In the genomic region with DNA sequence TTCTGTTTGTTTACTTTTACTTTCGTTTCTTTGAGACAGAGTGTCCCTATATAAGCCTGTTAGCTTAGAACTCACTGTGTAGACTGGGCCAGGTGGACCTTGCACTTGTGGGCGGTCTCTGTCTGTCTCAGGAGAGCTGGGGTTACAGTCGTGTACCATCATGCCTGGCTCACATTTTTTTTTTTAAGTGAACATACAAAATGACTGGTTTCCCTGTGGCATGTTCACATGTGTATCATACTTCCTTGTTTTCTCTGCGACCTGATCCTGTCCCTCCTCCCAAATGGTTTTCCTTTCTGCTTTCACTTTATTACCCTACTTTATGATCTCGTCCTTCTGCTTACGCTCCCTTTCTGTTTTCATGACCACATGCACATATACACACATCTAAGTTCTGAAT, we compare ENCODE assay signal across 12 mouse cellular contexts. TPM values are rescaled to one million over a fixed set of nuclear protein-coding genes. Genes with fewer than 3 reads are reported as not detected.
DNase-seq lines count a peak whose midpoint lies in the region; ATAC-seq and TF ChIP-seq lines count a peak whose summit lies in the region.
"Had no signal": no experiment of that assay in that cellular context is flagged by ENCODE, and none has a peak within 500 bp of the region (broad histone marks: within the 10 kb centered on the region; RNA-seq: fewer than 3 reads in every experiment).

No protein-coding gene starts in this region.

- no peaks in the 10 kb centered on the region for H3K9me3 ChIP-seq in G1E (replicated peaks)
- no peaks in the 10 kb centered on the region for H3K9me3 ChIP-seq in forebrain, embryonic 11.5 days (ENCODE audit: control insufficient read depth, low read length)
- H3K9me3 ChIP-seq: heart, embryonic 12.5 days; hindbrain, embryonic 15.5 days had no signal

- H3K27me3 ChIP-seq in G1E (ENCODE audit: insufficient read depth, low read length) = no peaks in the 10 kb centered on the region
- no peaks in the 10 kb centered on the region for H3K27me3 ChIP-seq in forebrain, embryonic 11.5 days (ENCODE audit: control insufficient read depth, insufficient read depth, low read length)
- H3K27me3 ChIP-seq: heart, embryonic 12.5 days; hindbrain, embryonic 15.5 days had no signal

- no peak for ATAC-seq in G1E (ENCODE audit: extremely low read depth, insufficient number of reproducible peaks, low FRiP score, poor library complexity, severe bottlenecking)
- ATAC-seq in megakaryocyte progenitor cell, adult 5-6 weeks (replicated peaks; ENCODE audit: poor library complexity) = peak; percentile 66
- ATAC-seq in forebrain, embryonic 11.5 days (replicated peaks; ENCODE audit: low FRiP score) = no peak

- H3K4me1 ChIP-seq in G1E (ENCODE audit: insufficient read depth, low read depth, low read length) = peaks cover 39% of the 10 kb centered on the region
- peaks cover 14% of the 10 kb centered on the region for H3K4me1 ChIP-seq in forebrain, embryonic 11.5 days (replicated peaks; ENCODE audit: control insufficient read depth, insufficient read depth, low read length)

- peak overlapping the region; percentile 39; the same call in 1 of the 2 replicates for H3K4me3 ChIP-seq in G1E (ENCODE audit: low read depth, low read length)
- no peak overlapping the region for H3K4me3 ChIP-seq in forebrain, embryonic 11.5 days (ENCODE audit: low read depth, low read length)
- H3K4me3 ChIP-seq: heart, embryonic 12.5 days; hindbrain, embryonic 15.5 days had no signal

- no peak overlapping the region for H3K27ac ChIP-seq in forebrain, embryonic 11.5 days (ENCODE audit: low read depth, low read length)
- H3K27ac ChIP-seq: hindbrain, embryonic 15.5 days had no signal

- TF ChIP-seq CTCF in G1E (IDR thresholded peaks at IDR 0.05; ENCODE audit: low read depth, low read length) = no peak

- peaks cover 59% of the 10 kb centered on the region for H3K36me3 ChIP-seq in G1E (replicated peaks)
- no peaks in the 10 kb centered on the region; the same call in 1 of the 2 replicates for H3K36me3 ChIP-seq in forebrain, embryonic 11.5 days (ENCODE audit: control insufficient read depth, insufficient read depth, low read length)
- H3K36me3 ChIP-seq: hindbrain, embryonic 15.5 days had no signal

- peak; percentile 6 for DNase-seq in adrenal gland, adult 2 months
- DNase-seq in adrenal gland, postnatal 14 days = no peak
- DNase-seq in G1E (ENCODE audit: low spot score) = no peak
- peak; percentile 79 for DNase-seq in kidney, adult 9 months
- DNase-seq in heart, postnatal 14 days = no peak
- DNase-seq in forebrain, embryonic 11.5 days (ENCODE audit: low spot score) = no peak
- no peak for DNase-seq in right cerebral cortex, postnatal 10 days (ENCODE audit: low spot score in 2 of 2)
- DNase-seq: cerebellum, adult 11 months; lung, embryonic 14.5 days had no signal

- H3K9ac ChIP-seq in forebrain, embryonic 11.5 days (ENCODE audit: low read length) = no peak overlapping the region
- H3K9ac ChIP-seq: heart, embryonic 12.5 days; hindbrain, embryonic 15.5 days; lung, embryonic 14.5 days had no signal

- intact Hi-C loops in heart, postnatal 14 days (cut with DNase I) = loop anchor here (10.0 kb wide), 1 partner anchor 119 kb away; no protein-coding TSS in a partner anchor

- H3K4me2 ChIP-seq in forebrain, embryonic 11.5 days (ENCODE audit: low read depth, low read length, severe bottlenecking) = no peak overlapping the region
- H3K4me2 ChIP-seq: heart, embryonic 12.5 days; hindbrain, embryonic 15.5 days; lung, embryonic 14.5 days had no signal

- WGBS in forebrain, embryonic 11.5 days = 91% methylated on average over 6 of the region's 6 CpGs

RNA-seq across cellular contexts. Expression of a gene that starts 5.7 kb away (rescaled TPM):
- total RNA-seq in adrenal gland, adult 2 months (2021) = 1 to 10 TPM; 1.8 to 2.5 TPM
- 0.19 and 0.35 TPM in 2 replicates for polyA plus RNA-seq in adrenal gland, adult 2 months (2012; rRNA removed)
- 4.5 and 4.9 TPM in 2 replicates for total RNA-seq in adrenal gland, postnatal 14 days (2021)
- total RNA-seq in G1E (2014; fragmentation: Nextera tagmentation) = 19.3 and 20.6 TPM in 2 replicates
- 4.5 and 6.4 TPM in 2 replicates for total RNA-seq in G1E (2017)
- polyA plus RNA-seq in G1E (2012) = 8.6 and 9.0 TPM in 2 replicates
- 38.1 and 41.3 TPM in 2 replicates for total RNA-seq in megakaryocyte progenitor cell, adult 5-6 weeks (2015)
- 7.3 and 8.3 TPM in 2 replicates for total RNA-seq in megakaryocyte progenitor cell, adult 5-6 weeks (2017)
- total RNA-seq in heart, postnatal 14 days (2021) = 1 to 10 TPM; 1.9 to 2.2 TPM
- polyA plus RNA-seq in forebrain, embryonic 11.5 days (2014; fragmentation: Nextera tagmentation; extraction: Ambion mirVana) = 46.1 and 47.9 TPM in 2 replicates

RNA-seq across cellular contexts. Expression of a gene that starts 5.8 kb away (rescaled TPM):
- total RNA-seq in adrenal gland, adult 2 months (2021) = 10 to 100 TPM; 26.5 to 27.4 TPM
- 6.9 and 11.5 TPM in 2 replicates for polyA plus RNA-seq in adrenal gland, adult 2 months (2012; rRNA removed)
- 25.3 and 32.9 TPM in 2 replicates for total RNA-seq in adrenal gland, postnatal 14 days (2021)
- 35.2 and 41.1 TPM in 2 replicates for total RNA-seq in G1E (2014; fragmentation: Nextera tagmentation)
- 36.2 and 39.1 TPM in 2 replicates for total RNA-seq in G1E (2017)
- 3.8 and 4.3 TPM in 2 replicates for polyA plus RNA-seq in G1E (2012)
- total RNA-seq in megakaryocyte progenitor cell, adult 5-6 weeks (2015) = 38.7 and 40.5 TPM in 2 replicates
- total RNA-seq in megakaryocyte progenitor cell, adult 5-6 weeks (2017) = 35.8 and 43.6 TPM in 2 replicates
- total RNA-seq in heart, postnatal 14 days (2021) = 10 to 100 TPM; 17.4 to 17.6 TPM
- polyA plus RNA-seq in forebrain, embryonic 11.5 days (2014; fragmentation: Nextera tagmentation; extraction: Ambion mirVana) = 55.0 and 57.7 TPM in 2 replicates

RNA-seq across cellular contexts. Expression of a gene that starts 41.6 kb away (rescaled TPM):
- total RNA-seq in adrenal gland, adult 2 months (2021) = 10 to 100 TPM; 13.1 to 16.0 TPM
- polyA plus RNA-seq in adrenal gland, adult 2 months (2012; rRNA removed) = 0.45 and 0.57 TPM in 2 replicates
- 12.9 and 14.3 TPM in 2 replicates for total RNA-seq in adrenal gland, postnatal 14 days (2021)
- total RNA-seq in G1E (2014; fragmentation: Nextera tagmentation) = 11.1 and 11.6 TPM in 2 replicates
- 5.8 and 8.5 TPM in 2 replicates for total RNA-seq in G1E (2017)
- polyA plus RNA-seq in G1E (2012) = 0.08 and 0.21 TPM in 2 replicates
- total RNA-seq in megakaryocyte progenitor cell, adult 5-6 weeks (2015) = 4.8 and 7.1 TPM in 2 replicates
- total RNA-seq in megakaryocyte progenitor cell, adult 5-6 weeks (2017) = 3.6 and 6.4 TPM in 2 replicates
- total RNA-seq in heart, postnatal 14 days (2021) = 10 to 100 TPM; 12.8 to 15.8 TPM
- 8.3 and 14.4 TPM in 2 replicates for polyA plus RNA-seq in forebrain, embryonic 11.5 days (2014; fragmentation: Nextera tagmentation; extraction: Ambion mirVana)

RNA-seq across cellular contexts. Expression of a gene that starts 55.1 kb away (rescaled TPM):
- total RNA-seq in adrenal gland, adult 2 months (2021) = 10 to 100 TPM; 14.1 to 17.2 TPM
- 2.9 and 4.4 TPM in 2 replicates for polyA plus RNA-seq in adrenal gland, adult 2 months (2012; rRNA removed)
- total RNA-seq in adrenal gland, postnatal 14 days (2021) = 16.2 and 18.9 TPM in 2 replicates
- total RNA-seq in G1E (2014; fragmentation: Nextera tagmentation) (52.5 and 56.2 TPM in 2 replicates), G1E (2017) (23.7 and 27.3 TPM in 2 replicates)
- 1.6 and 2.9 TPM in 2 replicates for polyA plus RNA-seq in G1E (2012)
- total RNA-seq in megakaryocyte progenitor cell, adult 5-6 weeks (2015) = 25.4 and 31.6 TPM in 2 replicates
- total RNA-seq in megakaryocyte progenitor cell, adult 5-6 weeks (2017) = 14.2 and 19.9 TPM in 2 replicates
- 10 to 100 TPM; 11.4 to 12.4 TPM for total RNA-seq in heart, postnatal 14 days (2021)
- 18.6 and 20.1 TPM in 2 replicates for polyA plus RNA-seq in forebrain, embryonic 11.5 days (2014; fragmentation: Nextera tagmentation; extraction: Ambion mirVana)

Comparison
In these comparisons a context has a peak if more than half of its experiments do, and no peak if none do; other contexts are left out.
1. DNase-seq: peak in adrenal gland, adult 2 months (single experiment) and kidney, adult 9 months (single experiment); none in adrenal gland, postnatal 14 days (single experiment), G1E (single experiment), heart, postnatal 14 days (0 of 2), forebrain, embryonic 11.5 days (single experiment) and right cerebral cortex, postnatal 10 days (0 of 2).